Mouse (Mus musculus) ES-E14 (cell line): ENCODE data around the gene Cnot2. TPM values are rescaled to one million over a fixed set of nuclear protein-coding genes. Genes with fewer than 3 reads are reported as not detected.
"Not testable (repeated sequence)": the region's sequence is repeated elsewhere in the genome, so short reads cannot be mapped to it uniquely, and the experiment has no call there.

ENCODE experiments used
- DNase-seq: peaks from one replicate; pipeline ENCODE4 v3.0.0-alpha.2; 2013; ENCODE audit warnings: low read depth, low spot score
- H3K27ac ChIP-seq: 2 replicates; pipeline ENCODE4 v1.5.1; 2012; ENCODE audit warnings: low read depth, mild to moderate bottlenecking, low read length, moderate library complexity, mixed read lengths; ENCODE audit not compliant: poor library complexity, insufficient read depth, severe bottlenecking
- H3K36me3 ChIP-seq: 2 replicates; pipeline ENCODE4 v1.6.1; 2012; ENCODE audit warnings: mild to moderate bottlenecking, low read length, moderate library complexity, mixed read lengths; ENCODE audit not compliant: control insufficient read depth, poor library complexity, insufficient read depth, severe bottlenecking
- H3K4me1 ChIP-seq, 2 experiments: fragments of 150-350 bp in 1 of 2; sonication (generic) in 1 of 2; 2 replicates each; pipeline ENCODE4 v1.6.1; 2012; ENCODE audit warnings: low read length in 2 of 2, mild to moderate bottlenecking in 1 of 2, mixed read lengths in 1 of 2; ENCODE audit not compliant: control insufficient read depth in 2 of 2, insufficient read depth in 2 of 2, poor library complexity in 1 of 2
- H3K4me3 ChIP-seq, 2 experiments: fragments of 150-350 bp in 1 of 2; sonication (generic) in 1 of 2; 2 replicates each; pipeline ENCODE4 v1.5.1; 2012; ENCODE audit warnings: low read length in 2 of 2, low read depth in 1 of 2, mild to moderate bottlenecking in 1 of 2, mixed read lengths in 1 of 2; ENCODE audit not compliant: insufficient read depth in 1 of 2, poor library complexity in 1 of 2, severe bottlenecking in 1 of 2
- H3K9ac ChIP-seq: 2 replicates; pipeline ENCODE4 v1.6.1; 2012; ENCODE audit warnings: low read depth, mild to moderate bottlenecking, low read length, mixed read lengths; ENCODE audit not compliant: poor library complexity, insufficient read depth, severe bottlenecking
- H3K9me3 ChIP-seq: fragments of 150-350 bp; sonication (generic); 2 replicates; pipeline ENCODE4 v1.6.1; 2012; ENCODE audit warnings: low read depth, mild to moderate bottlenecking, low read length; ENCODE audit not compliant: control insufficient read depth, insufficient read depth
- CHD2 ChIP-seq: IDR thresholded peaks from 2 replicates; pipeline ENCODE4 v1.6.1; 2014; ENCODE audit warnings: mild to moderate bottlenecking, low read depth, low read length, inconsistent platforms
- HCFC1 ChIP-seq: IDR thresholded peaks from 2 replicates; pipeline ENCODE4 v1.6.1; 2012; ENCODE audit warnings: low read length, inconsistent platforms, borderline replicate concordance; ENCODE audit not compliant: insufficient read depth
- MAFK ChIP-seq: IDR thresholded peaks from 2 replicates; pipeline ENCODE4 v1.6.1; 2014; ENCODE audit warnings: mild to moderate bottlenecking, low read depth, low read length, inconsistent platforms; ENCODE audit not compliant: insufficient read depth
- ZC3H11A ChIP-seq: IDR thresholded peaks from 2 replicates; pipeline ENCODE4 v1.6.1; 2012; ENCODE audit warnings: low read depth, mild to moderate bottlenecking, inconsistent platforms, low read length, borderline replicate concordance
- ZNF384 ChIP-seq: IDR thresholded peaks from 2 replicates; pipeline ENCODE4 v1.6.1; 2012; ENCODE audit warnings: low read depth, low read length, inconsistent platforms
- in situ Hi-C, 2 experiments: fragments of 600-800 bp; cut with MboI; formaldehyde crosslinking; loops; one replicate each; pipeline ENCODE4 v1.15.1; 2025; ENCODE audit warnings: low sequenced_read_pairs in 2 of 2, inconsistent platforms in 1 of 2; ENCODE audit not compliant: unreplicated experiment in 2 of 2
- total RNA-seq: library from RNA; depleted of rRNA; stranded (reverse); fragments of 300-350 nt; gene quantifications from 2 replicates; pipeline ENCODE4 v1.2.3, GENCODE M21; 2012

Gene Cnot2
- total RNA-seq, 1 experiment: 80.5 TPM

GRCm38 (mm10) chr10:116580591-116581358 is 536 bp downstream of the Cnot2 start:
- Histone ChIP-seq H3K4me1 (peaks cover 2 to 4% of the 10 kb centered on the region in 2 experiments; a peak in 2 of 4 replicates), H3K9ac (peak overlapping the region; percentile 96), H3K36me3 (peaks cover 1% of the 10 kb centered on the region; the same call in 1 of the 2 replicates), H3K4me3 (peak overlapping the region; percentile 96 to 99), H3K9me3 (no peaks in the 10 kb centered on the region), H3K27ac (peak overlapping the region; percentile 94)
- no peak for DNase-seq
- TF ChIP-seq CHD2: no peak
- TF ChIP-seq ZNF384: no peak
- in situ Hi-C loops: no loop called here

DNA sequence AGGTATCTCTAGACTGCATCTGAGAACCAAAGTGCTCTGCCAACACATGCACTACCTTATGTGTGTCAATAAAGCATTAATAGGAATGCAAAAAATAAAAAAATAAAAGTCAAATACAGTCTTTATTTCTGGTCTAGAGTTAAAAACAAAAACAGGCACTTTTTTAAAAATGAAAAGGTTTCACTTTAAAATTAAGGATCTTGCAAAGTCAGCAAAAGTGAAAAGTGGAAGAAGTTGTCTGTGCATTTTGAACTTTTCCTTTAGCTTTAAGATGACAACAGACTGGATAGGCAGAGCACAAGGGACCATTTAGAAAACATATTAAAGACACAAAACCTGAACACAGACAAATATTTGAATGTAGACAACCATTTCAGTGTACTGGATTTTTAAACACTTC is 1.8 kb downstream of the Cnot2 start:
- Histone ChIP-seq H3K4me1 (peaks cover 2 to 4% of the 10 kb centered on the region in 2 experiments; a peak in 2 of 4 replicates), H3K27ac (no peak overlapping the region), H3K36me3 (peaks cover 1% of the 10 kb centered on the region; the same call in 1 of the 2 replicates), H3K9me3 (no peaks in the 10 kb centered on the region), H3K4me3 (peak overlapping the region in 1 of 2 experiments; percentile 99; a peak in 1 of 4 replicates), H3K9ac (no peak overlapping the region)
- DNase-seq: no peak
- in situ Hi-C loops: no loop called here
- TF ChIP-seq HCFC1 (no peak), ZC3H11A (no peak), CHD2 (no peak), ZNF384 (no peak), MAFK (peak; percentile 80)

DNA sequence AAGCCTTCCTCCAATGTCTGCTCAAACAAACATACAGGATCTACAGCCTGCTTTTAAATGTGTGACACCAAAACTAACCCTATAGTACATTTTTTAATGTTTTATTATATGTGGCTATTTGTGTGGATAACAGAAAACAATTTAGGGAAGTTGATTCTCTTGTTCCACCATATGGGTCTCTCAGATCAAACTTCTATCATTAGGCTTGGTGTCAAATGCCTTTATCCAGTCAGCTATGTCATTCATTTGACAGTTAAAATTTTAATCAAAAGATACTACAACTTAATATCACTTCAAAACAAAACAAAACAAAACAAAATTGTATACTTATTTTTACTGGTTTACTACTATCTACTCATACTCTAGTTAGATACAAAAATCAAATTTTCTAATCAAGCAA is 2.9 kb downstream of the Cnot2 start:
- Histone ChIP-seq H3K36me3 (no peaks in the 10 kb centered on the region), H3K4me1 (peaks cover 2 to 4% of the 10 kb centered on the region in 2 experiments; a peak in 2 of 4 replicates), H3K27ac (no peak overlapping the region), H3K9me3 (no peaks in the 10 kb centered on the region), H3K9ac (no peak overlapping the region), H3K4me3 (no peak overlapping the region)
- TF ChIP-seq MAFK (no peak), HCFC1 (no peak), CHD2 (no peak), ZC3H11A (no peak), ZNF384 (no peak)
- DNase-seq: no peak
- in situ Hi-C loops: no loop called here

DNA sequence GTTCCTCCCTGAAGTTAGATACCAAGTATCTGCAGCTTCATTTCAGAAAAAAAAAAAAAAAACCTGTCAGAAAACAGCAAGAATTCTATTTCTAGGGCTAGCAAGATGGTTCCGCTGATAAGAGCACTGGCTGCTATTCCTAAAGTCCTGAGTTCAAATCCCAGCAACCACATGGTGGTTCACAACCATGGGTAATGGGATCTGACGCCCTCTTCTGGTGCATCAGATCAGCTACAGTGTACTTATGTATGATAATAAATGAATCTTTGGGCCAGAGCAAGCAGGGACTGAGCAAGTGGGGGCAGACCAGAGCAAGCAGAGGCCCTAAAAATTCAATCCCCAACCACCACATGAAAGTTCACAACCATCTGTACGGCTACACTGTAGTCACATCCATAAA is 4.1 kb downstream of the Cnot2 start:
- Histone ChIP-seq H3K27ac (no peak overlapping the region), H3K9me3 (no peaks in the 10 kb centered on the region), H3K9ac (no peak overlapping the region), H3K4me1 (peaks cover 0 to 4% of the 10 kb centered on the region in 2 experiments; a peak in 1 of 4 replicates), H3K36me3 (no peaks in the 10 kb centered on the region), H3K4me3 (no peak overlapping the region)
- in situ Hi-C loops: no loop called here
- no peak for TF ChIP-seq CHD2
- no peak for TF ChIP-seq ZNF384
- no peak for TF ChIP-seq MAFK
- no peak for TF ChIP-seq HCFC1
- no peak for TF ChIP-seq ZC3H11A
- no peak for DNase-seq

DNA sequence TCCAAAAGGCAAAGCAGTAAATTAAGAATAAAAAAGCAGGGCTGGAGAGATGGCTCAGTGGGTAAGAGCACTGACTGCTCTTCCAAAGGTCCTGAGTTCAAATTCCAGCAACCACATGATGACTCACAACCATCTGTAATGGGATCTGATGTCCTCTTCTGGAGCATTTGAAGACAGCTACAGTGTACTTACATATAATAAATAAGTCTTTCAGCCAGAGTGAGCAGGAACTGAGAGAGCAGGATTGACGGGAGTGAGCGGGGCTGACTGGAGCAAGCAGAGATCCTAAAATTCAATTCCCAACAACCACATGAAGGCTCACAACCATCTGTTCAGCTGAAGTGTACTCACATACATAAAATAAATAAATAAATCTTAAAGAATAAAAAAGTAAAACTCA is 5.2 kb downstream of the Cnot2 start:
- in situ Hi-C loops: not testable (repeated sequence)

More for the DNA sequence above, 5.2 kb downstream of the Cnot2 start:
- H3K9ac ChIP-seq, H3K27ac ChIP-seq, DNase-seq, H3K36me3 ChIP-seq, H3K4me1 ChIP-seq, H3K4me3 ChIP-seq, H3K9me3 ChIP-seq: not testable (repeated sequence)
